Mouse (Mus musculus) stomach, postnatal 0 days (tissue): ENCODE results near the gene Ccdc142.

Experiments used
- CTCF ChIP-seq: IDR thresholded peaks from 2 replicates; pipeline ENCODE4 v1.5.1; 2016; ENCODE audit warnings: antibody characterized with exemption, low read depth, mild to moderate bottlenecking, moderate library complexity
- EP300 ChIP-seq: optimal IDR thresholded peaks from 2 replicates; pipeline ENCODE3; 2016; ENCODE audit warnings: antibody characterized with exemption

DNA sequence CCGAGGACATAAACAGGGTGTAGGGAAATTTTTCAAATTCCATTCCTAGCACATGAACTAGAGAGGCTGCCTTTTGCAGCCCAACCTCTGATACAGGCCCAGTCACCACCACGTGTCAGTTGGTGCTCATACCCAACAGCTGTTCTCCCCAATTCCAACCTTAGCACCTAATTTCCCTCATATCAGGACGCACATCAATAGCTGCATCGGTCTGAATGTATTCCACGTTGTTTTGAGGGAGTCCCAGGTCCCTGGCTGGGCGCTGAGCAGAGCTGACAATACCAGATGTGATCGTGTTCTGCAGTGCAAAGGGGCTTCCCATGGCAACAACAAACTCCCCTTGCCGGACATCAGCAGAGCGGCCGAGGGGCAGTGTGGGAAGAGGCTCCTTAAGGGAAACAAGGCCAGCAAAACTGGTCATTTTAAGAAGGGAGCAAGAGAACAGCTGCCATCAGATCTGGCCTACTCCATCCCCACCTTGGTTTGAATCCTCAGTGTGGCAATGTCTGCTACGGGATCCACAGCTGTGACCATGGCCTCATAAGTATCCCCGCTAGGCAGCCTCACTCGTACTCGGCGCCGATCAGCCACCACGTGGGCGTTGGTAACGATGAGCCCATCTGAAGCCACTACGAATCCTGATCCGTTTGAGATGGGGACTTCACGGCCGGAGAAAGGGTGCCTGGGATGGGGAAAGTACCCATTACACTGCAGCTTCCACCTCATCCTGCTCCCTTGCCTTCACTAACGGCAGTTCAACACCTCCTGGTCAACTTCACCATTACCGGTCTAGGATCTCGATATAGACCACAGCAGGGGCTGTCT is 48.1 kb upstream of the Ccdc142 start:
- TF ChIP-seq EP300 (no peak), CTCF (no peak)
